Mouse (Mus musculus) CD4-positive, CD25-positive, alpha-beta regulatory T cell, adult 2 months (primary cell): ENCODE results near the gene 1700029F12Rik.
"Not testable (repeated sequence)": the region's sequence is repeated elsewhere in the genome, so short reads cannot be mapped to it uniquely, and the experiment has no call there.

Source experiments
- DNase-seq: peaks from one replicate; pipeline ENCODE4 v3.0.0-alpha.2; 2012; ENCODE audit warnings: low read depth, low spot score

The 1700029F12Rik gene

DNA sequence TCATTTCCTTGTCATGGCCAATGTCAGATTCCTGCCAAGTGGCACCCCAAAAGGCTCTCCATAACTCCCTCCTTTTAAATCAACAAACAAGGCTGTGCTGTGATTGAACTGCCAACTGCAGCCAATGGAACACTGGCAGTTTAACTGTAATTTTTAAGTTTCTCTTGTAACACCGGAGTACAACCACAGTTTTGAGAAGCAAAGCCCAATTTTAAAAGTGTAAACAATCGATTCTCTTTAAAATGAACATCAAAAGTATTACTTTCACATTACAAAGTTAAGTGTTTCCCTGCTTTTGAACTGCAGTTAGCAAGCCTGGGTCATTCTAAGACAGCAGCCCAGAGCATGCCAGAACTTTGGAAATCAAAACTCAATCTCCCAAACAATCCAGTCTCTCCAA is at the start of gene 1700029F12Rik:
Gene 1700029F12Rik, minus strand, starts transcription at position 101 of the 400 bp plus-strand sequence.
- DNase-seq = no peak

DNA sequence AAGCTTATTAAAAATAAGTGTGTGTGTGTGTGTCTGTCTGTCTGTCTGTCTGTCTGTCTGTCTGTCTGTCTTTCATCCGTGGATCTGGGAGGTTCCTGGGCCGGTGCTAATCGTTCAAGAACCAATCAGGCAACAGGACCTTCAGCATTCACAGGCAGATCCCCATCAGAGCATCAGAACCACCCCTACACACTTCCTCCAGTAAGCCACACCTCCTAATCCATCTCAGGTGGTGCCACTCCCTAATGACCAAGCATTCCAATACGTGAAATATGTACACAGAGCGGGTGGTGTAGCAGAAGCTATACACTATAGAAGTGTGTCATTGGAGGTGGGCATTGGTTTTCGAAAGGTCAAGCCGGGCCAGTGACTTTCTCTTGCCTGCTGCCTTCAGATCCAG is 48.3 kb upstream of the 1700029F12Rik start:
- DNase-seq = no peak

DNA sequence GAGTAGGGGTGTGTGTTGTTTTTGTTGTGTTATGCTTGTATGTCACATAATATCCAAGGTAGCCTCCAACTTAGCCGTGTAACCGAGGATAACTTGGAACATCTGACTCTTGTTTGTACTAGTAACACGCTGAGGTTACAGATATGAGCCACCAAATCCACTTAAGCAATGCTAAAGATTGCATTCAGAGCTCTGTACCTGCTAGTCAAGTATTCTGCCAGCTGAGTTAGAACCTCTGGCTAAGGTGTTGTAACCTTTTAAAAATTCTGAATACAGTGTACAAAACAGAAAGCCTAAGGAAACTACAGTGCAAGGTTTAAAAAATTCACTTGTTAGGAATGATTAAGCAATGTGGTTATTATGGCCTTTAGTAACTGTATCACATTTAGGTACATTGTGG is 46.5 kb upstream of the 1700029F12Rik start:
- no peak for DNase-seq

DNA sequence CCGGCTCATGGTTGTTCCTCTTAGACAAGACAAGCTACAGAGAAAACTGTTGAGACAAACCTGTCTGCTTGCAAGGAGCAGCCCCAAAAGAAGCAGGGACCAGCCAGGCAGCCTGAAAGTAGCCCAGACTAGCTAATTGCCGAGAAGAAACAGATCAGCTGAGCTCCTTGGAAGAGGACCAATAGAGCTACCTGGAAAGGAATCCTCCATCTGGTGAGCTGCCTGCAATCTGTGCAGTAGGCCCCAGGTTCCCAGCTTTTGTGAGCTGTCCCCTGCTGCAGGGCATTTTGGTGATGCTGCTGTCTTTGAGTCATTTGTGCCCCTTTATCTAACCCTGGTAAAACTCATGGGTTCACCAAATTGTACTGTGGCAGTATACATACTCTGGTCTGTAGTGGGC is 46.0 kb upstream of the 1700029F12Rik start:
- DNase-seq = no peak

DNA sequence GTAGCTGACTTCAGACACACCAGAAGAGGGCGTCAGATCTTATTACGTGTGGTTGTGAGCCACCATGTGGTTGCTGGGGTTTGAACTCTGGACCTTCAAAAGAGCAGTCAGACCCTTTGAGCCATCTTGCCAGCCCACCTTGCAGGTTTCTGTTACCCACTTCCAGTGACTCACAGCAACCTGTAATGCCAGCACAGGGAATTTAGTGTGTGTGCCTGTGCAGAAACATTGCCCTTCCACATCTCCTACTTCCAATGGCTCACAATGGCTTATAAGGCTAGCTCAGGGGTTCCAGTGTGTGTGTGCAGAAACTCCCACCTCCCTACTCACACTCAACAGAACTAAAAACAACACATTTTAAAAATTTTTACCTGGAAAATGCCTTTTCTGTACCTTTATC is 43.4 kb upstream of the 1700029F12Rik start:
- DNase-seq = no peak

DNA sequence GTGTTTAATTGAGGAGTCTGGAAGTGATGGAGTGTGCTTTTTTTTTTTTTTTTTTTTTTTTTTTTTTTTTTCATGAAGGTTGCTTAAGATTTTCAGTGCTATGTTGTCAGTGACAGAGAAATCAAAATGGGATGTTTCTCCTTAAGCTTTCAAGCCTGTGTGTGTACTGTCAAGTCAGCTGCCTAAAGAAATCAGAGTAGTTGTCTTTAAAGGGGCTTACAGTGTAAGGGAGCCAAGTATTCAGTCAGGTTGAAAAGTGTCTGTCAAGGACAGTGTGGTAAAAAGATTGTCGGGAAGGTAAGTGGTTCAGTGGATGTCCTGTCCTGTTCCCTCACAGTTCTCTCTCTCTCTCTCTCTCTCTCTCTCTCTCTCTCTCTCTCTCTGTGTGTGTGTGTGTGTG is 39.3 kb upstream of the 1700029F12Rik start:
- no peak for DNase-seq

DNA sequence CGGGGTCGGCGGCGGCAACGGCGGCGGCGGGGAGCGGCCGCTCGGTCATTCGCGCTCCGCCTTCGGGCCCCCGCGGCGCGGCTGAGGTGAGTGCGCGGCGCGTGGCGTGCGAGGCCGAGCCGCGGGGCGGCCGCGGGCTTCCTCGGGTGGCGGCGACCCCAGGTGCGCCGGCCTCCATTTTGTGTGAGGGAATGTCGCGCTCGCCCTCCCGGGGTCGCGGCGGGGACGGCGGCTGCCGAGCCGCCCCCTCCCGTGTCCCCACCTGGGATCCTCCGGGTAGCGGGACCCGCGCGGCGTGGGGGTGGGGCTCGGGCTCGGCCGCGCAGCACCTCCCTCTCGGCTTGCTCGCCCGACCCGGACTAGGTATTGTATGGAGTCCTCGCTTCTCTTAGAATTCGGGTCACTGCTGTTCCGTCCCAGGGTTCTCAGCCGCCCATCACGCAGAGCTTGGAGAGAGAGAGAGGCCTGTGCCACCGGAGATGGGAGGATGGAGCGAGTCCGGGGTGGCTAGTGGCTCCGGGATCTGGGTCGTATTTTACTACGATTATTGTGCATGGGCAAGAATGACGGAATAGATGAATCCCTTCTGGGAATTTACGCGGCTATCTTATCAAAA is 37.6 kb upstream of the 1700029F12Rik start:
- DNase-seq = peak; percentile 15

DNA sequence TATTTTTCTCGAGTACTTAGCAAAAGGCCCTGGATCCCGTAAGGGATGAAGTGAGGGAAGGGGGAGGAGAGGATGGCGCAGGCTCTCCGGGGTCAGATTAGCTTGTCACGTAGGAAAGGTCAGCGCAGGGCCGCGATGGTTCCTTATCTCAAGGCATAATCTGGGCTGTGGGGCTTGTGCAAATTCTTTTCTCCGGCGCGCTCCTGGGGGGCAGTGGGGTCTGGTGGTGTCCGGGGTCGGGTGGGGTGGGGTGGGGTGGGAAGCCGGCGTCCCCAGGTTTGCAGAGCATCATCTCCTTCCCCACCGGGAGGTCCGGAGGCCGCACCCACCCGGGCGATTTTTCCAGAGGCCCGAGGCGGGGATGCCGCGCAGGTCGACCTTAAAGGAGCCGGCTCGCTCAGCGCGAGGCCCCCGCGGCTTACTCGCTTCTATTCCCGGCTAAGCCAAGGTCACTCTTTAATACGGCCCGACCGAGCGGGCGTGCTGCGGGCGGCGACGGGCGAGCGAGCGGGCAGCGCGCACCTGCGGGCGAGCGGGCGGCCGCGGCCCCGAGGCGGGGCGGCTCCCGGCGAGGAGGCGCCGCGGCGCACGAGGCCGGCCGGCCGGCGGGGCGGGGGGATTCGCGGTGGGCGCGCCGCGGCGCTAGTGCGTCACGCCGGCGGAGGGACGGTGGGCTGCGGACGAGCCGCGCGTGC is 36.9 kb upstream of the 1700029F12Rik start:
- DNase-seq = no peak

DNA sequence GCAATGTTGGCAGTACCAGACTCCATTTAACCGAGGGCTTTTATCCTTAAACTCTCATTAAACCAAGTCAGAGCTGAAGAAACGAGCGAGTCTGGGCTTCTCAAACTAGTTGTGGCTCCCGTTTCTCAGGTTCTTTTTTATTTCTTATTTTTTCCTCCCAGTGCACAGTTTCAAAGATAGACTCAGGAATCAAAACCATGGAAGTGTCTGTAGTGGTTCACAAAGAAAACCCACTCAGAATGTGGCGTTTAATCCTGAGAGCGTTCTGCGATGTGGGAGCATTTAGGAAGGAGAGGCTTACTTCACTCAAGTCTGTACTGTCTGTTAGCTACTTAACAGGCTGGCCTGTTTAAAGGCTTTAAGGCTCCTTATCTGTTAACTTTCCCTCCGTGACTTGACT is 34.0 kb upstream of the 1700029F12Rik start:
- no peak for DNase-seq

DNA sequence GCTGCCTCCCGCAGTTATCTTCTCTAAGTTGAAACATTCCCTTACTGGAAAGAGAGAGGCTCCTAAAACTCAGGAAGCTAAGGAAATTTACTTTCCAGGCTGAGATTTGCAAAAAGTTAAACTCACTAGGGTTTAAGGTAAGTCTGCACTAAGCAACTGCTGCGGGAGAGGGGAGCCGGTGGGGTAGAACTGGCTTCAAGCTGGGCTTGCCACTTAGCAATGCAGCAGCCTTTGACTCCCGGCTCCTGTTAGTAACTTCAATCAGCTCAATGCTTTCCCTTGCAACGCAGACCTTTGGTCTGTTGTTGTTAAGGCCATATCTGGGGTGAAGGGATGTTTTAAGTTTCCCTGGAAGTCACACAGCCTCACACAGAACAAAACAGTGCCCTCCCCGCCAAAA is 33.5 kb upstream of the 1700029F12Rik start:
- DNase-seq = no peak

DNA sequence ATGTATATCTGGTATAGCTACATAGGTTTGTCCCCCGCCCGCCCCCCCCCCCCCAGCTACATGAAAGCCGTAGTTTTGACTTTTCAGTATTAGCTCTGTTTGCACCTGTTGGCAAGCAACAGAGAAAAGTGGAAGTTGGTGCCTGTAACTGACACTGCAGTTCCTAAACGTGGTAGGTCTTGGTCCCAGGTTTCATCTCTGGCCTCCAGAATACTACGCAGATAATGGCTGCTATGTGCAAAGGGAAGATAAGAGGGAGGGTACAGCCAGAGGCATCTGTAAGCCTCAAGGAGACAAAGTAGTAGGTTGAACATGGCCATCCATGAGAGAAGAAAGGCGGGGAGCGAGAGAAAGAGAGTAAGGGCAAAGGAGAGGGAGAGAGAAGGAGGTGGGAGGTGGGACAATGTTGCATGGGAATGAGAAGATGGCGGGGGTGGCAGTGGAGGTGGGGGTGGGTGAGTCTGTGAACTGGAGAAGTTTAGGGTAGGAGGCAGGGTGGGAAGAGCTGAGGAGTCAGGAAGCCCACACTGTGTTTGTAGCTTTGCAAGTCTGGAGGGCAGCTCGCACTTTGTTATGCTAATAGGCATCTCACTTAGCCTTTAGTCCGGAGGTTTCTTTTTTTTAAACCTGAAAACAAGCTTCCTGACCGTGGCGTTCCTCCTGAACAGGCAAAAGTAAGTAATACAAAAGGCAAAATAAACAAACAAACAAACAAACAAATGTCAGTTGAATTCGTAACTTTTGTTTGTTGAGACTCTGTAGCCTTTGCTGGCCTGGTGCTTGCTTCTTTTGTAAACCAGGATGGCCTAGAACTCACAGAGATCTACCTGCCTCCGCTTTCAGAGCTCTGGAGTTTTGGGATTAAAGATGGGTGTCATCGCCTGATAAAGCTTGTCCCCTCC is 32.7 kb upstream of the 1700029F12Rik start, which contains the start of gene Fam169a:
Gene Fam169a, plus strand, starts transcription at position 638 of the 902 bp plus-strand sequence.
- DNase-seq = no peak

DNA sequence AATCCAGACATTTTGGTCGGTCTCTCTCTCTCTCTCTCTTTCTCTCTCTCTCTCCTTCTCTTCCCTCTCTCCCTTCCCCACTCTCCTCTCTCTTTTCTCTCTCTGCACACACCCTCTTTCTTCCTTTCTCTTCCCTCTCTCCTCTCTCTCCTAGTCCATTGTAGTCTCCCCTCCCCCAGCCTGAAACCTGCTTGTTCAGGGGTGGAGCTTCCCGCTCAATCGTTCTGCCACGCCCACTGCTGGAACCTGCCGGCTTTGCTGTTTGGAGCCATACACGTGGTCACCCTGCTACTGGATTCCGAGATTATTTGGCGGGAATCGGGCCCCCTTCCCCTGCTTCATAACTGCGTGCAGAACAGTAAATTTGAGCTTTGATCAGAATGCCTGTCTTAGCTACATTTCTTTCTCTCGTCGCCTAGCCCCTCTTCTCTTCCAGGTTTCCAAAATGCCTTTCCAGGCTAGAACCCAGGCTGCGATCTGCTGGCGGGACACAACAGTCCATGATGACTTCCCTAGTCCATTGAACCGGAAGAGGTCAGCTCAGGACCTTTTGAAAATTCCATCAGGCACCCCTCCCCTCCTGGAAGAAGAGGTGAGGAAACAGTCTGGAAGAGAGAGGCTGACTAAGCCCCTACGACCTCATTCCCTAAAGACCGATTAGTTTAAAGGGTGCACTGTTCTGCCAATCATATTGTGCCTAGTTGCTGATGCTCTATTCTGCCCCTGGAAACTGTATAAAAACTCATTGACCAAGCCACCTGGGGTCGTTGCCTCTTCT is 30.9 kb upstream of the 1700029F12Rik start:
- DNase-seq = not testable (repeated sequence)

DNA sequence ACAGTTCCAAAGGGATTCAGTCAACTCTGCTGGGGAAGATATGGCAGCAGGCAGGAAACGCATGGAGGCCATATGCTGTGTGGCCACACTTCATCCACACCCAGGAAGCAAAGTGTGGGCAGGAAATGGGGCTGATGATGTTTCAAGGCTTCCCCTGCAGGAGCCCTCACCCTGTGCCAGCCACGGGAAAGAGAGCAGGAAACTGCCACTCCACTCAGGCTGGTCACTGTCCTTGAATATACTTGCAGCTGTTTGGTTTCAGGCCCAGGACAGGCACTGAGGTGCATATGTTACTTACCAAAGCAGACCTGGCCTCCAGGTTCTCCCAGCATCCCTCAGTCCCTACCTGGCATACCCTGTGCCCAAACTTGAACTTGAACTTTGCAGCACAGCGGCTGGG is 30.3 kb upstream of the 1700029F12Rik start:
- DNase-seq = no peak

DNA sequence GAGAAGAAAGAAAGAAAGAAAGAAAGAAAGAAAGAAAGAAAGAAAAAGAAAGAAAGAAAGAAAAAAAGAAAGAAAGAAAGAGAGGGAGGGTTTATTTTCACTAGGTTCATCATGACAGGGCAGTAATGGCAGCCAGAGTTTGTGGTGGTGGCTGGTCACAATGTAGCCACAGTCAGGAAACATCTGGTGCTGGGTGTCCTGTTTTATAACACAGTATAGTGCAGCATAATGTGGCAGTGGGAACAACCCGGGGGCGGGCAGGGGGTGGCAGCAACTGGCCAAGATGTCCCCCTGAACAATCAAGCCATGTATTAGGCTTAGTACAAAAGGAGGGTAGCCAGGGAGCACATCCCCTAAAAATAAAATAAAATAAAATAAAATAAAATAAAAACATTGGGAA is 29.3 kb upstream of the 1700029F12Rik start:
- DNase-seq = no peak

DNA sequence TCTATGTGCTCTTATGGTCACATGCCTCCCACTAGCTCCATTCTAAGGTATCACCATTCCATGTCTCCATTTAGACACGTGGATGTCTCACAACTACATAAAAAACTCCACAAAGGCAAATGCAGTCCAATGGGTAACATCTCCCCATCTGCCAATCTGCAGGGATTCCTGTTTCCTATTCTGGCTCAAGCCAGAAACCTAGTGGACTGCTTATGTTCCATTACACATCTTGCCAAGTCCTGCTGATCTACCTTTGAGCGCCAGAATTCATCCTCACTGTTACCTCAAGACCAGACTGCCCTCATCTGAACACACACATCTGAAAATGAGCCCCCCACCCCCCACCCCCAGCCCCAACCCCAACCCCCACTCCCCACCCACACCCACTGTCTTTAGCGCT is 28.0 kb upstream of the 1700029F12Rik start:
- no peak for DNase-seq

DNA sequence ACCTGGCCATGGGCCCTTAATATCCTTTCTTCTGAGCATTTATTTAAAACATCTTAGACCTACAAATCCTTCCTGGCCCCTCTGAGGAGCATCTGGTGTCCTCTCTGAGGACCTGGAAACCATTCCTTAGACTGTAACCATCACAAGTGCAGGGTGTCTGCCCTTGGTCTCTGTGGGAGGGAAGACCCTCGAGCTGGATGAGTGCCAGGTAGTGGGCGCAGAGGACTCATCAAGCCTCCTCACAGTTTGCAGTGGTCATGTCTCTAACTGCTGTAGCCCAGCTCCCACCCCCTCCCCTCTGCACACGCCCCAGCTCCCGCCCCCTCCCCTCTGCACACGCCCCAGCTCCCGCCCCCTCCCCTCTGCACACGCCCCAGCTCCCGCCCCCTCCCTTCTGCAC is 26.2 kb upstream of the 1700029F12Rik start:
- DNase-seq = no peak

DNA sequence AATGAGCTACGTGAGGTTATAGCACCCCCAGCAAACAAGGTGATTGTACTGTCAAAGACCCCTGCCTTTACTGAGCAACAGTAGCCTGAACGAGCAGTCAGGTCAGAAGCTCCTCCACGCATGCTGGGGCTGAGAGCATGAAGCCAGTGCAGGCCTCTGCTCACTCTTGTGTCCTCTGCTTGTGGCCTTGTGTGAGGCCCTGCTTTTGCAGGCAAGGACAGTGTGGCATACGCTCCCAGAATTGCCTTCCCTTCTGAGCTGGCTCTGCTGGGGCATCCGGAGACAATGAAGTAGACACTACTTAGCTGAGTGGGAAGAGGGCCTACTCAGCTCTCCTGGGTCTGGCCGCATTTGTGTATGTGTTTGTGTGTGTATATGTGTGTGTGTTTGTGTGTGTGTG is 25.6 kb upstream of the 1700029F12Rik start:
- no peak for DNase-seq

DNA sequence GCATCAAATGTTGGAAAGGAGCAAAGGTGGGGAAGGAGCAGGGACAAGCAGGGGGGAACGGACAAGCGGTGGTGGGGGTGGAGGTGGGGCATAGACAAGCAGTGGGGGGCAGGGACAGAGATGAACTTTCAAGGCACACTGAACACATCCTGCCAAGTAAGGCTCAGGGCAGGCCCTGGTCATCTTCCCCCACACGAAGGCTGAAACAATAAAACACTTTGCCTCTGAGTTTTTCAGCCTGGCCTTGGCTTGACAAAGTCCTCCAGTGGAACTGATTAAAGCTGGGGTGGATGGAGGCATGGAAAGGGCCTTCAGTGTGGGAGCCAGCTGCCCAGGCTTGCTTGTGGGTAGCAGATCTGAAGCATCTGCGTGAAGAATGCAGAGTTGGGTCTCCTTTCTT is 23.7 kb upstream of the 1700029F12Rik start:
- no peak for DNase-seq

DNA sequence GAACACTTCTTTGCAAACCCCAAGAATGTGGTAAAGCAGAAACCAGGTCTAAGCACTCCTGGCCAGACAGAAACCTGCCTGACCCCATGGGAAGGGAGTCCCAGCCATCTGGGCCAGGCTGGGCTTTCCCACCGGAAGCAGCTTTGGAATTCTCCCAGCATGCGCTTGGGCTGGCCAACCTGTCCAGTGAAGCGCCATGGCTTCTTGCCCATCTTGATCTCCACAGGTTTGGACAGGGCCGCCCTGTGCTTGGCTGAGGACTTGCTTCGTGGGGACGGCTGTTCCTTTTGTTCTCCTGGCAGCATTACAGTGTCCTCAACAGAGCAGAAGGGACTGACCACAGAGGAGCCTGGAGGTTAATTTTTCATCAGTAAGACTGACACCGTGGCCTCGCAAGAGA is 19.7 kb upstream of the 1700029F12Rik start:
- no peak for DNase-seq

DNA sequence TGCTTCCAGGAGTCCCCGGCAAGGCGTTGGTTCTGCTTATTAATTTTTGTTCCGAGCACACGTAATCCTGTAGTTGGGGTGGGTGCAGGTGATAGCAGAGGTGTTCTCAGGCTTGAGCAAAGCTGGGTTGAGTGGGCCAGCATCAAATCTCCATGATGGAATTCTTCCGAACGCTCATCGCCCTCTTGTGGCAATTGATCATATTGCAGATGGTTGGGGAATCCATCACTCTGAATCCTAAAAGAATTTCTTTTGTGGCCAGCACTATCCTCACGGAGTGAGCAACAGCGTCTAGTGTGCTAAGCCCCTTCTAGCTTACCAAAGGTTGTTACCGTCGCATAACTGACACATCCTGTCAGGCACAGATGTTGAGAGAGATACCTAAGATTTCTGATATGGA is 18.5 kb upstream of the 1700029F12Rik start:
- DNase-seq = peak; percentile 57

DNA sequence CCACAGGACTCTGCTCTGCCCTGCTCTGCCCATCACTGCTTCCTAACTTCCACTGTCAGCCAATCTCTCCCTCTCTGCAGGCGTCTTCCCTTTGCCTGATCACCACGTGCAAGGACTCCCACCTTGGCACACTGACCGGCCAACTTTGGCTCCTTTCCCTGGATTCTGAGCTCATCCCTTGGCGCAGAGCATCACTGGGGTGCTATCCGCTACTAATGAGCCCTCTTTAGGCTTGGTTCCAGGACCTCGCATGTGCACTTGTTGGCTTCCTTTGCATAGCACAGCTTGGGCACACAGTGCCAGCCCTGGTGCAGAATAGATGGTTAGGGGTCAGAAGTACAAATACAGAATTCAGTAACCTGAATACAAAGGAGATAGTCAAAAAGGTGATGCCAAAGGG is 17.0 kb upstream of the 1700029F12Rik start:
- no peak for DNase-seq

DNA sequence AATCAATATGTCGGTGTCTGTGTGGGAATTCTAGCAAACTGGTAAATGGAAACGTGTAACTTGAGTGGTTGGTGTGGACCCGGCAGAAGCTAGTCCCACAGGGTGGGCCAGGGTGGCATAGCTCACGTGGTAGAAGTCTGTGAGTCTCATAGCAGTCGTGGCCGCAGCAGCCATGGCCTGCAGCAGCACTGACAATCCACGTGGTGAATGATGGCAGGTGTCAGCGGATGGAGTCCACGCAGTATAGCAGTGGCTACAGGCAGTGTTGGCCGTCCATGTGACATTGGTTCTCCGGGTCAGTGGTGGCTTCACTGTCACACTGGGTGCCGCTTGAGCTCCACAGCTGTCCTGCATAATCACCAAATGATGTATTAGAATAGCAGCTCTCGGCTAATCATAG is 4.1 kb downstream of the 1700029F12Rik start:
- DNase-seq = no peak
